Mouse (Mus musculus) cerebellum, postnatal 25 days (tissue): Measurements from ENCODE around the gene Mafb.

Experiments
- DNase-seq, 2 experiments: peaks; one replicate each; pipeline ENCODE4 v3.0.0; 2021; ENCODE audit warnings: mixed read lengths in 2 of 2

The Mafb gene

GRCm38 (mm10) chr2:160321829-160322228, 45.0 kb downstream of the Mafb start:
- no peak for DNase-seq

- DNase-seq, result no peak
These were observed 48.6 kb downstream of the Mafb start for GRCm38 (mm10) chr2:160318255-160318654.
